Mouse (Mus musculus) layer of hippocampus, adult 18-20 months (tissue): Measurements from ENCODE around the gene Kifc1. TPM values are rescaled to one million over a fixed set of nuclear protein-coding genes. Genes with fewer than 3 reads are reported as not detected.
"Not testable (repeated sequence)": the region's sequence is repeated elsewhere in the genome, so short reads cannot be mapped to it uniquely, and the experiment has no call there.

Experiments
- DNase-seq, 2 experiments: peaks; one replicate each; pipeline ENCODE4 v3.0.0; 2022; ENCODE audit warnings: low spot score in 2 of 2
- total RNA-seq, 2 experiments: library from RNA; stranded (reverse); gene quantifications; 2 replicates each; pipeline ENCODE4 v1.2.3; 2021

Kifc1 gene
- total RNA-seq, 2 experiments from 2014 or later: 1.8 to 2.6 TPM

- DNase-seq: peak in 1 of 2 experiments; percentile 54
These were observed 29.2 kb upstream of the Kifc1 start for GRCm38 (mm10) chr17:33919351-33920281.

GRCm38 (mm10) chr17:33918293-33919203 is 28.1 kb upstream of the Kifc1 start:
- DNase-seq: no peak

- no peak for DNase-seq
These were observed 27.3 kb upstream of the Kifc1 start for GRCm38 (mm10) chr17:33917656-33918292.

- DNase-seq: no peak
These were observed 26.6 kb upstream of the Kifc1 start for GRCm38 (mm10) chr17:33916847-33917655.

- DNase-seq: no peak
These were observed 25.8 kb upstream of the Kifc1 start for GRCm38 (mm10) chr17:33916294-33916693.

DNA sequence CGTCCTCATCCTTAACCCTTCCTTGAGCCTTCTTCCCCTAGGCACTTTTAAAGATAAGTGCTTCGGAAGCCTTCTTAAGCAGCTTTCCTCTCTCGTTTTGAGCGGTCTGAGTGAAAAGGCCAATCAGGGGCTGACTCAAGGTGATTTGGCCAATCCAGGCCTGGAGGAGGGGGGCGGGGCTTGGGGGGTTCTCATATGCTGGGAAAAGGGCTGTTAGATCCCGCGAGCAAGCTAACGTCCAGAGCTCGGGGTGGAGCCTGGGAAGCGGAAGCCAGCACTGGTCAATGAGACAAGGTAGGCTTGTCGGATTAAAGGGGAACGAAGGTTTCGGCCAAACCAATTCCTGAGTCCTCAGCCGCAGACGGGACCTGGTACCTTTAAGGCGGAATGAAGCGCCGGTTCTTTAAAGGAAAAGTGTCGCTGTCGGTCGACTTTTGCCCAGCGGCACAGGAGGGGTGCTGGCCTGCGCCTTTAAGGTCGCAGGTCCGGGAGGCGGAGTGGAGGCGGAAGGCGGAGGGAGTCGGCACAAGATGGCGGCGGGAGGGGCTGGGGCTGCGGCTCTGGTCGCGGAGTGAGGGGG is 25.3 kb upstream of the Kifc1 start, which contains the start of the genes Tapbp and Zbtb22:
Tapbp (plus strand) TSS at position 229 of the 580 bp plus-strand sequence.
Zbtb22 (plus strand) TSS at position 234 of the 580 bp plus-strand sequence.
- DNase-seq: peak; percentile 96 to 98

- DNase-seq: no peak
These were observed 24.5 kb upstream of the Kifc1 start for GRCm38 (mm10) chr17:33914969-33915391.

- DNase-seq: no peak
These were observed 23.4 kb upstream of the Kifc1 start for GRCm38 (mm10) chr17:33913905-33914304.

GRCm38 (mm10) chr17:33913264-33913663 is 22.8 kb upstream of the Kifc1 start:
- no peak for DNase-seq

GRCm38 (mm10) chr17:33911813-33912414 is 21.5 kb upstream of the Kifc1 start:
- DNase-seq: no peak

- DNase-seq: no peak
These were observed 20.8 kb upstream of the Kifc1 start for GRCm38 (mm10) chr17:33911052-33911812.

DNA sequence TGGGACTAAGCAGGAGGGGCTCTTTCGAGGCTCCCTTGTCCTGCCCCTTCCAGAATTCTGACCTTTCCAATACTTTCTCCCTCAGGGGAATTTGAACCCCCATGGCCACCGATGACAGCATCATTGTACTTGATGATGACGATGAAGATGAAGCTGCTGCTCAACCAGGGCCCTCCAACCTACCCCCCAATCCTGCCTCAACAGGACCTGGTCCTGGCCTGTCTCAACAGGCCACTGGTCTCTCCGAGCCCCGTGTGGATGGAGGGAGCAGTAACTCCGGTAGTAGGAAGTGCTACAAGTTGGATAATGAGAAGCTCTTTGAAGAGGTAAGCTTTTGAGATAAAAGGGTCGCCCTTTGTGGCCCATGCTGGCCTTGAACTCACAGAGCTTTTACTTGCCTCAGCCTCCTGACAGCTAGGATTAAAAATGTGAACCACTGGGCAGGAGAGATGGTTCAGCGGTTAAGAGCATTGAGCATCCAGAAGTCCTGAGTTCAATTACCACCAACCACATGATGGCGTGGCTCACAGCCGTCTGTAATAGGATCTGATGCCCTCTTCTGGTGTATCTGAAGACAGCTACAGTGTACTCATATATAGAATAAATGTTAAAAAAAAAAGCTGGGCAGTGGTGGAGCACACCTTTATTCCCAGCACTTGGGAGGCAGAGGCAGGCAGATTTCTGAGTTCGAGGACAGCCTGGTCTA is 20.0 kb upstream of the Kifc1 start:
- DNase-seq: no peak

DNA sequence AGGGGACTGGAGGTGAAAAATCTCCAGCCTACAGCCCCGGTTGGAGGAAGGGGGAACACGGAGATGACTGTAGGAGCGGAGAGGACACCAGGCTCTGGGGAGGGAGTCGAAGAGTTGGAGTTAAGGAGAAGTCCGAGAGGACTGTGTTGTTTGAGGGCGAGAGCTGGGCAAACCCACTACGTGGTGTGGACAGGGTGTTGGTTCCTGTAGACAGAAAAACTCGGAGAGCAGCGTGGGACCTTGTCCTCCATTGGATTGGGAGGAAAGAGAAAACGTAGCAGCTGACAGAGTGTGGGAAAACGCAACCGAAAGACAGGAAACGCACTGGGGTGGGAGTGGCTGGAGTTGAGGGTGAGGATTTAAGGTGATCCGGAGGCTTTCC is 19.4 kb upstream of the Kifc1 start:
- no peak for DNase-seq

DNA sequence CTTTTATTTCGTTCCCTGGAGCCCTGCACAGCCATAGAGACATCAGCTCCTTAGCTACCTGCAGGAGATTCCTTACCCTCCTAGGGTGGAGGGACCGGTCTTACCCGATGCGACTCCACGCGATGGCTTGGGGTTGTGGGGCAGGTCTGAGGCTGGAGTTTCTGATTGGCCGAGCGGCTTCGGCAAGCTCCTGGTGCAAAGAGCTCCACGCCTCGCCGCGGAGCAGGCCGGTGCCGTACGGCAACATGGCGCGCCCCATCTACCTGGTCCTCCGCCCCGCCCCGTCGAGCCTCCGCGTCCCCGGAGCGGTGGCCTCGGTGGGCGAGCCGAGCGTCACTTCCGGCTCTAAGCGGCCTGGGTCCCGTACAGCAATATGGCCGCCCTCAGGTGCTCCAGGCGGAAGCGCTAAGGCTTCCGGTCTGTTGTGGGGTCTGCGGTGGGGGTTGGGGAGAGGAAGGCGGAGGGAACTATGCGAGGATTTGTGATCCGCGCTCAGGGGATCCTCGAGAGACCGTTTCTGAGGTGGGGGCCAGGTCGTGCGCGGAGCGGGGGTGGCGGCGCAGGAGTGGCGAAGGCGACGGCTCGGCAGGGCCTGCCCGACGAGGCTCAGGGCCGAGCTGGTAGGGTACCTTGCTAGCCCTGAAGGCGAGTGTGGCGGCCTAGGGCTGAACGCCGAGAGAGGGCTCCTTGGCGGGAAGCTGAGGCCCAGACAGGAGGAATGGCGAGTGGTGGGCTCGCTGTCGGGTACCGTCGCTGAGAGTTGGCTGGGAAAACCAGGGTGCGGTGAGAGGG is 18.8 kb upstream of the Kifc1 start, which contains the start of gene Daxx:
Daxx (plus strand) TSS at position 338 of the 792 bp plus-strand sequence.
- DNase-seq: peak; percentile 99

DNA sequence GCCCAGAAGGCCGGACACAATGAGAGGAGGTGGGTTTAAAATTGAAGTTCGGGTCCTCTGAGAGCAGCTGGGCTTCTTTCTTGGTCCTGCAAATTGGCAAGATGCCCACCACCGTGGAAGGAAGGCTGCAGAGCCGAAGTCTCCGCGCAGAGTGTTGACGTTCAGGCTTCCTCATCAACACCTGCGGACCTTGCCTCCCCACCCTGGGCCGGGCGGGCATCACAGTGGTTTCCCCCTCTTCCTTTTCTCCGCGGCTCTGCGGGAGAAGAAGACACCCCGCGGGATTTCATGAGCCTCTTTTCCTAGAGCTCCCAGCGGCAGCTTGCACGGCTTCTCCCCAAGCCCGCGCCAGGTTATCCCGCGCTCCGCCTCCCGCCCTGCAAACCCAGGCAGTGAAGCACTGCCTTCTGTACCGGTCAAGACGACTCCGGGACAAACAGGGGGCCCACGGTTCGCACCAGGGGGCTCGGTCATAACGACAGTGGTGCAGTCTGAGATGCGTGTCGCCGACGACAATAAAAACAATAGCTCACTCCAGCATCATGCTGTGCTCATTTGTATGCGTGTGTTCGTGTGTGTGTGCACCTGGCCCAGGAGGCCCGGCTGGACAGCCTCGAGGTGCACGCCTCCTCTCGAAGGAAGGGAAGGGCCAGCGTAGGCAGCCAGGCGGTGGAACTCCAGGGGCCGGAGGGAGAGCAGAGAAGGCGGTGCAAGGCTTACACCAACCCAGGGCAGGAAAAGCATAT is 18.0 kb upstream of the Kifc1 start:
- peak in 1 of 2 experiments; percentile 60 for DNase-seq

- not testable (repeated sequence) for DNase-seq
These were observed 14.4 kb upstream of the Kifc1 start, which contains the start of gene Platr17 for GRCm38 (mm10) chr17:33904835-33905234. Gene Platr17 (plus strand): TSS chr17:33905135.
